In the genomic region with DNA sequence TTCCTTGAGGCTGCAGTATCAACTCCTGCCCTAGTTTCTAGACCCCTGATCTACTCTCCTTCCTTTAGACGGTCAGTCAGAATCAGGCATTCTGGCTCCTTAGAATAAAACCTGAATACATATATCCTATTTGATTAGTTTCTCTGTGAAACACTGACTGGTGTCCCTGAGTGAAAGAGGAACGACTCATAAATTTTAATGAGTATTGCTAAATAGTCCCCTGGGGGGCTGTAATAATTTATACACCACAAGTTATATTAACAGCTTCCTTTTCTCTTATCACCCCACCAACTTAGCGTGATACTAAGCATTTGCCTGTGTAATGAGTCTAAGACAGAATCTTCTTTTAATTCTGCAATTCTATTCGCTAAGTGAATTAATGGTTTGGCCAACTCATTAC, we compare ENCODE assay signal across 27 mouse cellular contexts. TPM values are rescaled to one million over a fixed set of nuclear protein-coding genes. Genes with fewer than 3 reads are reported as not detected.
DNase-seq lines count a peak whose midpoint lies in the region; ATAC-seq lines count a peak whose summit lies in the region.
"Had no signal": no experiment of that assay in that cellular context is flagged by ENCODE, and none has a peak within 500 bp of the region (broad histone marks: within the 10 kb centered on the region; RNA-seq: fewer than 3 reads in every experiment).

No protein-coding gene starts in this region.

- no peak for DNase-seq in forebrain, embryonic 11.5 days (ENCODE audit: low spot score)
- no peak for DNase-seq in neural tube, embryonic 10.5 days (ENCODE audit: extremely low spot score, low spot score)
- peak; percentile 5 for DNase-seq in retina, postnatal 1 day
- DNase-seq in urinary bladder, postnatal 36 days (ENCODE audit: low spot score in 2 of 2): no peak
- DNase-seq in layer of hippocampus, postnatal 10 days (ENCODE audit: low spot score in 2 of 2): no peak
- DNase-seq: adrenal gland, postnatal 10 days; cerebellum, adult 2 months; cerebellum, postnatal 25 days; gastrocnemius, postnatal 14 days; heart, adult 11 months; heart, postnatal 10 days; kidney, adult 11 months; kidney, postnatal 36 days; lung, adult 2 months; lung, postnatal 14 days; right cerebral cortex, postnatal 25 days; spleen, adult 18-20 months; thymus, postnatal 25 days had no signal

- 48% methylated on average over 4 of the region's 4 CpGs for WGBS in forebrain, embryonic 13.5 days
- 65% methylated on average over 4 of the region's 4 CpGs for WGBS in forebrain, embryonic 11.5 days
- 45% methylated on average over 4 of the region's 4 CpGs for WGBS in neural tube, embryonic 12.5 days
- 28% methylated on average over 4 of the region's 4 CpGs for WGBS in midbrain, embryonic 15.5 days

- H3K36me3 ChIP-seq in forebrain, embryonic 13.5 days (ENCODE audit: poor library complexity, severe bottlenecking): no peaks in the 10 kb centered on the region
- H3K36me3 ChIP-seq in forebrain, embryonic 11.5 days (ENCODE audit: control insufficient read depth, insufficient read depth, low read length): no peaks in the 10 kb centered on the region
- H3K36me3 ChIP-seq in neural tube, embryonic 12.5 days: no peaks in the 10 kb centered on the region
- H3K36me3 ChIP-seq in midbrain, embryonic 15.5 days (replicated peaks): no peaks in the 10 kb centered on the region
- H3K36me3 ChIP-seq: embryonic facial prominence, embryonic 12.5 days; heart, embryonic 12.5 days; kidney, embryonic 15.5 days; limb, embryonic 13.5 days; liver, embryonic 12.5 days had no signal

- H3K9ac ChIP-seq in forebrain, embryonic 13.5 days: no peak overlapping the region
- no peak overlapping the region for H3K9ac ChIP-seq in forebrain, embryonic 11.5 days (ENCODE audit: low read length)
- H3K9ac ChIP-seq in neural tube, embryonic 12.5 days: no peak overlapping the region
- no peak overlapping the region for H3K9ac ChIP-seq in midbrain, embryonic 15.5 days
- H3K9ac ChIP-seq: embryonic facial prominence, embryonic 12.5 days; heart, embryonic 12.5 days; kidney, embryonic 15.5 days; limb, embryonic 13.5 days; liver, embryonic 12.5 days had no signal

- no peak overlapping the region for H3K4me2 ChIP-seq in forebrain, embryonic 13.5 days
- no peak overlapping the region for H3K4me2 ChIP-seq in forebrain, embryonic 11.5 days (ENCODE audit: low read depth, low read length, severe bottlenecking)
- no peak overlapping the region for H3K4me2 ChIP-seq in neural tube, embryonic 12.5 days (replicated peaks)
- no peak overlapping the region for H3K4me2 ChIP-seq in midbrain, embryonic 15.5 days
- H3K4me2 ChIP-seq: embryonic facial prominence, embryonic 12.5 days; heart, embryonic 12.5 days; kidney, embryonic 15.5 days; limb, embryonic 13.5 days; liver, embryonic 12.5 days had no signal

- H3K9me3 ChIP-seq in forebrain, embryonic 13.5 days (replicated peaks): no peaks in the 10 kb centered on the region
- no peaks in the 10 kb centered on the region for H3K9me3 ChIP-seq in forebrain, embryonic 11.5 days (ENCODE audit: control insufficient read depth, low read length)
- H3K9me3 ChIP-seq in neural tube, embryonic 12.5 days: no peaks in the 10 kb centered on the region
- H3K9me3 ChIP-seq in midbrain, embryonic 15.5 days: no peaks in the 10 kb centered on the region
- H3K9me3 ChIP-seq: embryonic facial prominence, embryonic 12.5 days; heart, embryonic 12.5 days; kidney, embryonic 15.5 days; limb, embryonic 13.5 days; liver, embryonic 12.5 days had no signal

- ATAC-seq in forebrain, embryonic 13.5 days: peak; percentile 66
- no peak for ATAC-seq in forebrain, embryonic 11.5 days (replicated peaks; ENCODE audit: low FRiP score)
- ATAC-seq in neural tube, embryonic 12.5 days (ENCODE audit: low FRiP score, low read depth): peak; percentile 71
- ATAC-seq in midbrain, embryonic 15.5 days (replicated peaks): peak; percentile 75
- ATAC-seq: liver, embryonic 12.5 days had no signal

- H3K27me3 ChIP-seq in forebrain, embryonic 13.5 days: no peaks in the 10 kb centered on the region
- H3K27me3 ChIP-seq in forebrain, embryonic 11.5 days (ENCODE audit: control insufficient read depth, insufficient read depth, low read length): no peaks in the 10 kb centered on the region
- H3K27me3 ChIP-seq in neural tube, embryonic 12.5 days (replicated peaks): no peaks in the 10 kb centered on the region
- H3K27me3 ChIP-seq in midbrain, embryonic 15.5 days (replicated peaks): no peaks in the 10 kb centered on the region
- H3K27me3 ChIP-seq: embryonic facial prominence, embryonic 12.5 days; heart, embryonic 12.5 days; kidney, embryonic 15.5 days; limb, embryonic 13.5 days; liver, embryonic 12.5 days had no signal

- peaks cover 7% of the 10 kb centered on the region for H3K4me1 ChIP-seq in forebrain, embryonic 13.5 days
- no peaks in the 10 kb centered on the region for H3K4me1 ChIP-seq in forebrain, embryonic 11.5 days (replicated peaks; ENCODE audit: control insufficient read depth, insufficient read depth, low read length)
- H3K4me1 ChIP-seq in neural tube, embryonic 12.5 days: 0 out of 2 replicates have a peak, but pooled peaks cover 4% of the 10 kb centered on the region
- 0 out of 2 replicates have a peak, but pooled peaks cover 8% of the 10 kb centered on the region for H3K4me1 ChIP-seq in midbrain, embryonic 15.5 days
- H3K4me1 ChIP-seq: embryonic facial prominence, embryonic 12.5 days; heart, embryonic 12.5 days; limb, embryonic 13.5 days; liver, embryonic 12.5 days had no signal

- no peak overlapping the region for H3K4me3 ChIP-seq in forebrain, embryonic 13.5 days
- no peak overlapping the region for H3K4me3 ChIP-seq in forebrain, embryonic 11.5 days (ENCODE audit: low read depth, low read length)
- H3K4me3 ChIP-seq in neural tube, embryonic 12.5 days: no peak overlapping the region
- H3K4me3 ChIP-seq in midbrain, embryonic 15.5 days: no peak overlapping the region
- H3K4me3 ChIP-seq: embryonic facial prominence, embryonic 12.5 days; erythroblast, embryonic 14.5 days; heart, embryonic 12.5 days; kidney, embryonic 15.5 days; limb, embryonic 13.5 days; liver, embryonic 12.5 days had no signal

- no peak overlapping the region for H3K27ac ChIP-seq in forebrain, embryonic 13.5 days
- no peak overlapping the region for H3K27ac ChIP-seq in forebrain, embryonic 11.5 days (ENCODE audit: low read depth, low read length)
- H3K27ac ChIP-seq in neural tube, embryonic 12.5 days: no peak overlapping the region
- H3K27ac ChIP-seq in midbrain, embryonic 15.5 days: no peak overlapping the region
- H3K27ac ChIP-seq: embryonic facial prominence, embryonic 12.5 days; kidney, embryonic 15.5 days; limb, embryonic 13.5 days; liver, embryonic 12.5 days had no signal

RNA-seq across cellular contexts. Expression of a gene that starts 30.7 kb away (rescaled TPM):
- 27.7 and 28.2 TPM in 2 replicates for polyA plus RNA-seq in forebrain, embryonic 13.5 days (2015; fragmentation: Nextera tagmentation; extraction: Ambion mirVana)
- polyA plus RNA-seq in forebrain, embryonic 11.5 days (2014; fragmentation: Nextera tagmentation; extraction: Ambion mirVana): 45.1 and 52.4 TPM in 2 replicates
- 44.1 and 46.5 TPM in 2 replicates for polyA plus RNA-seq in neural tube, embryonic 12.5 days (2016; fragmentation: Nextera tagmentation; extraction: Ambion mirVana)
- polyA plus RNA-seq in midbrain, embryonic 15.5 days (2015; fragmentation: Nextera tagmentation; extraction: Ambion mirVana): 22.7 and 24.6 TPM in 2 replicates
- total RNA-seq in layer of hippocampus, postnatal 10 days (2021): 10 to 100 TPM; 47.8 to 54.7 TPM
- polyA plus RNA-seq: erythroblast, embryonic 14.5 days had no signal
